Mouse (Mus musculus) frontal cortex, postnatal 10 days (tissue): ENCODE data around the gene App.

Experiments
- DNase-seq, 2 experiments: peaks; one replicate each; pipeline ENCODE4 v3.0.0; 2022; ENCODE audit warnings: low spot score in 2 of 2, mixed read lengths in 1 of 2

Gene App

DNA sequence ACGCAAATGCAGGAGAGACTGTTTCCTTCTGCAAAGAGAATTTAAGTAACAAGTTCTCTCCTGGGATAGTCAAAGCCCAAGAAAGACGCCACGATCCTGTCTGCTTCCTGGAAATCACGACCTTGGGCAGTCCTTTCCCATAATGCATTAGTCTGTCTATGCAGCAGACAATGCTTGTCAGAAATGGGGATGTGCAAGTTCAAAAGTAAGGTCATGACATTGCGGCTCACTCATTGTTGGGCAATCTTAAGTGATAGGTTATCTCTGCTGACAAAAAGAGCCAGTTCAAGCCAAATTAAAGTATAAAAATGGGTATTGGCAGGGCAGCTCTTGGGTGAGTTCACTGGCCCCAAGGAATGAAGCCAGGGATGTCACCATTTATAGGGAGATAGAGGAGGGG lies 51.6 kb downstream of the App start:
- DNase-seq = no peak

DNA sequence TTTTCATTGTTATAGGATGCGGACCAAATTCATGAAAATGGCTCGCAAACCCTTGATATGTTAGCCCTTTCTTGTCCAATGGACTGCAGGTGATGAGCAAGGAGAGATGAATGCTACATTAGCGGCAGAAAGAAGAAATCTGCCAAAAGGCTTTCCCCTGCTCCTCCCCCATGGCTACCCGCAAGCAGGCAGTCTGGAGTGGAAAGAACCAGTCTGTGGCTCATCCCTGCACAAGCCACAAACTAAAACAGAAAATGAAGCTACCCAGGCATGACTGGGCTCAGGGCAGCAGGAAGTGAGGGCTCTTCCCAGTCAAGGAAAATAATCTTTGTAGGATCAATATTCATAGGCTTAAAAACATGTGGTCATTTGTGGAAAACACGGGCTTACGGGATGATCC lies 54.6 kb downstream of the App start:
- no peak for DNase-seq

DNA sequence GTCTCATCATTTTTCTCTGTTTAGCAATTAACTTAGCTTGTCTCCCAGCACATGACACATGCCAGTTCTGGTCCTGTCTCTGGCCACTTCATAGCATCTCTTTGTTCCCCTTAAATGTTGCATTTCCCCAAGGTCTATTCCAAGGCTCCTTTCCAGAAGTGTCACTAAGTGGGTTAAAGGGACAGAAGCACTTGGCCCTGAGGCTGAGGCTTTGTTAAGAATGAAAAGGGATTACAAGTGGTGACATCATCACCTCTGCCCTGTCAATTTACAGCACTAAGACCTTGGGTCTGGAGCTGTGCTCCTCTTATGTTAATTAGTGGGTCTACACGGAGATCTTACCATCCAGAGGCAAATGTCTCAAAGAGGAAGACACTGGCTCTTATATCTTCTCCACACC lies 56.0 kb downstream of the App start:
- DNase-seq = no peak

DNA sequence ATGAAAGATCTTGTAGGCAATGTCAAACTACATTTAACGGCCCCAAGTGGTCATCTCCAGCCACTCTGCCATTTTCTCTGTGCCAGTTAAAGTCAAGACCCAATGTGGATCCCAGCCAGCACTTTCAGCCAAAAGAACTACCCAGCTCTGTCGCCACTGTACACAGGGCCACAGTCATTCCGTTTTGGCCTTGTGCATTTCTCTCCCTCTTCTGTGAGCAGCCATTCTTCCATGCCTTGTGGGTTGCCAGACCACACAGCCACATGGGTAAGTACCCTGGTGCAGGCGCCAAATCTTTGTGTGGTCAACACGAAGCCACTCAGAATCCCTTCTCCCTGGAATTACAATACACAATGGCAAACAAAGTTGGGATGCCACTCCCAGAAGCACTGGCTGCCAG lies 57.7 kb downstream of the App start:
- no peak for DNase-seq

DNA sequence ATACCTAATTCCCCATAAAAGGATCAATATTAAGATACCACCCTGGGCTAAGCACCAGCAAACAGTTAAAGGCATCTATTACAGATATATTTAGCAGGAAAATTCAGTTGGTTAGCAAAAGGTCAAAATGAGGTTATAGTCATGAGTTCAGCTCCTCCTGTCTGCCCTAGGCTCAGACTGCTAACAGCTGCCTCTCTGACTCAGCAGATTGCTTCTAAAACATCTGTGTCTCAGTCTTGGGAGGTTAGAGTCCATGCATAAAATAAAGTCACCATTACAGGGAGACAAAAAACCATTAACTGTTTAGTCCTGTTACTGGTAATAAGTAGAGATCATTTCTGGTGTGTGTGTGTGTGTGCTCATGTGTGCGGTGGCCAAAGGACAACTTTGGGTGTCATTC lies 58.8 kb downstream of the App start:
- DNase-seq = no peak

DNA sequence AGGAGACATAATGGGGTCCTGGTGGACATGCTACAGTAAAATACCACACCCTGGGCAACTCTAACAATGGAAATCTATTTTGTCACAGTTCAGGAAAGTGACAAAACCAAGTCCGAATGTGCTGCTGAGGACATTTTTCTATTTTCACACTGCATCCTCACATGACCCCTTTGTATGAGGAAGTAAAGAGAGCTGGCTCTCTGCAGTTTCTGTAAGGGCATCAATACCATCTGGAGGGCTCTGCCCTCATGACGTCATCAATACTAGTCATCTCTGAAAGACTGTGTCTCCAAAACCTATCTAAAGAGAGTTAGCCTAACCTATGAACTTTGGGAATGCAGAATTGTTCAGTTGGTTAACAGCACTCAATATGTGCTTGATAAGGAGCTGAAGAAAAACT lies 59.6 kb downstream of the App start:
- no peak for DNase-seq

DNA sequence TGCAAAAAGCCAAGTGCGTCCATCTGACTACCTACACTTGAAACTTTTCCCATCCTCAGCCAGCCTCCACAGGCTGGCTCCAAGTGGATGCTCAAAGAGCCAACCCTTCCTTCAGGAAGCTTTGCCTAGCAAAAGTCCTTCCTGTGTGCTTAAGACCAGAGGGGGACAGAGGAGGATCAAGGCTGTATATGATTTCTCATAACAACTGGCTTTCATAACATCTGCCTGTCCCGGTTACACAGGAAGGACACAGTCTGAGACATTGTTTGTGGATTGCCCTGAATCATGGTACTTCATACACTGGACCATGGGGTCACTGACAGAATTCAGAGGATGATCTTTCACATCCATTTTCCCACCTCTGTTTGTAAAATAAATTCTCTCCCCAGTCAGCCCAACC lies 61.3 kb downstream of the App start:
- DNase-seq = no peak

DNA sequence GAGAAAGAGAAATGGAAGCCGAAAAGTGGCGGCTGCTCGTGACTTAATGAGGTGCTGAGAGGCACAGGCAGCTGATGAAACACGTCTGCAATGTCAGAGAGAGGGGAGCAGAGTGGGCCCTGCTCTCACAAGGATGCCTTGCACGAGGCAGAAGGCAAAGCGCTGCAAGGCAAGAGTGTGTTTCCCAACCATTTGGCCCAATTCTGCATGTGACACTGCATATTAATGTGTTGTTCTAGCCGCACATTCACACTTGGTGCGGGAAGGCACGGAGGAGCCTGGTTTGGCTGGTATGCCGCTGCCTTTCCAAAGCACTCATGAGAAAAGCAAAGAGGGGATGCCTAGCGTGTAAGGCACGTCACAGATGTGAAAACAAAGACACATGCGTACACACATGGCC lies 63.1 kb downstream of the App start:
- DNase-seq = no peak

DNA sequence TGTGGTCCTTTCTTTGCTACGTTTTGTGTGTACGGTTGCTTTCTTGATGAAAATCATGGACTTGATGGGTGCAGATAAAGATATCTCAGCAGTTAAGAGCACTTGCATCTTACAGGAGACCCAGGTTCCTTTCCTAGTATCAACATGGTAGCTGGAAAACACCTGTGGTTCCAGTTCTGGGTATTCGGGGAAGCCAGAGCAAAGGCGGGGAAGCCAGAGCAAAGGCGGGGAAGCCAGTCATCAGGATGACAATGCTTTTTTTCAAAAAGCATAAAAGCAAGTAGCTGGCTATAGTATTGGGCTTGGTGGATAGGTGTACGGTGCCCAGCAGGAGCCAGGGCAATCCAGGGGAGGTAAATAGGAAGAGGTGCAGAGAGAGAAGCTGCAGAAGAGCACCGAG lies 65.1 kb downstream of the App start:
- DNase-seq = no peak

DNA sequence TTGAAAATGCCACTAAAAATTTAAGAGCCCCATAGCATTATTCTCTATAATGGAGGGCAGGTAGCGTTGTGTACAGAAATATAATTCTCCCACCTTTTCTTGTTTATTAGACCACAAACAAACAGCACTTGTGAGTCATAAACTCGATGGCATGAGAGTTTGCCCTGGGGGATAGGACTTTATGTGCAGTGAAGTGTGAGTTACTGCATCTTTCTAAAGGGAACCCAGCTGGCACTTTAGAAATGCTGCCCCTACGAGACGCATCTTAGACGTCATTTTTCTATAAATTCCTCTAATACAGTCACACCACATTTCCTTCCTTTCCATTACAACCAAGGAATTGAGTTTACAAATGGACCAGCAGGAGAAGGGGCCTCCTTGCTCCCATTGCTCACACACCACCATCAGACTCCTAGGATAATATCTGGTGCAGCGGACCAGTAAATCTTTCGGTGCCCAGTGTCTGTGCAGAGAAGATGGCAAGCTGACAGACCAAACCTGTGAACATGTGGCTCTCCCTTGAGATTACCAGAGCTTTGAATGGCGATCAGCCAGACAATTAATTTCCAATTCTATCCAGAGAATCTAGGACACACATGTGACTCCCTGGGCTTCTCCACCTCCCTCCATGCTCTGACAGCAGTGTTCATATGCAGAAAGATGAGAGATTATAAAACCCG lies 66.8 kb downstream of the App start:
- DNase-seq = no peak

DNA sequence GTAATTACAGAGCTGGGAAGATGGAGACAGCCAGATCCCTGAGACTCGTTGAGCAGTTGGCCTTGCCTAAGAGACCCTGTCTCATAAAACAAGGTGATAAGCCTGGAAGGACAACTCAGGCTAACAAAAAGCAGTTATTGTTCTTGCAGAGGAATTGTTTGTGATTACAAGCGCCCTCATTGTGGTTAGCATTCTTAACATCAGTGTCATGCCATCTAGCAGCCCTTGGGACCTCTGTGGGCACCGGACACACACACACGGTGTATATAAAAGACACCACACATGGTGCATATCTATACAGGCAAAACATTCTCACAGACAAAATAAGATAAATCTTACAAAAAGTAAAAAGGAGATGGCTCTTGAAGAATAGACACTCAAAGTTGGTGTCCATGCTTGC lies 68.0 kb downstream of the App start:
- no peak for DNase-seq

DNA sequence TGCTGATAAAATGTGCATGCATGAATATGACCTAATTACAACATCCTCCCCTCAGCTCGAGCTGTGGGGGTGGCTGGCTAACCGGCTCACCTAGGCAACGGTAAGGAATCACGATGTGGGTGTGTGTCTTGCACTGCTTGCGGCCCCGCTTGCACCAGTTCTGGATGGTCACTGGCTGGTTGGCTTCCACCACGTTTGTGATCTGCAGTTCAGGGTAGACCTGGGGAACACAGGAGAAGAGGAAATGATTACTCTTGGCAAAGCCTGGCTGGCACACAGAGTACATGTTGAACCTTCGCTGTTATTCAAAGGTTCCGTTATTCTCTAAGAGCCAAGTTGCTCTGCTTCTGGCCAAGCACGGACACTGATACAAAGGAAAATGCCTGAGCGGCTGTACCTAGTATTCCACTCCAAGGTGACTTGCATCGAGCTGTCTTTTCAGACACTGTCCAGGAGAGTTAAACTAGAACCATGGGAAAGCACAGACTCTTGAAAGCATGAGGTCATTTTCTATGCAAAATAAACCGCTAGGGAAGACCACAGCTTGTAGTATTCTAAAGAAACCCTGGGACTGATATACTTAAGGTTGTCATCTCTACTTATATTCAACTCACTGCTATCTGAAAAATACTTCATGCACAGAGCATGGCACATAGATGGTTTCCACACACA lies 70.3 kb downstream of the App start:
- no peak for DNase-seq

DNA sequence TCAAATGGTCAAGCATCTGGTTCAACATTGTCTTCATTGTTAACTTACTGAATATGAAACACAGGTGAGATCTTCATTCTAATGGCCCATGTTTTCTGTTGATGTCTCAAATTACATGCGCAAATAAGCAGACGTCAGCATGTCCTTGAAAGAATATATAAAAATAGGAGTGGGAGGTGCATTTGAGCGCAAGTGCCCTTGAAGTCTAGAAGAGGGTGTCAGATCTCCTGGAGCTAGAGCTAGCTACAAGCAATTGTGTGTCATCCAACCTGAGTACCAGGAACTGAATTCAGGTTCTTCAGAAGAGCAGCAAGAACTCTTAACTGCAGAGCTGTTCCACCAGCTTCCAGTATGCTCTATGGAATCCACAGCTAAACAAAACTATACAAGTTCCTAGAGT lies 72.0 kb downstream of the App start:
- DNase-seq = no peak

DNA sequence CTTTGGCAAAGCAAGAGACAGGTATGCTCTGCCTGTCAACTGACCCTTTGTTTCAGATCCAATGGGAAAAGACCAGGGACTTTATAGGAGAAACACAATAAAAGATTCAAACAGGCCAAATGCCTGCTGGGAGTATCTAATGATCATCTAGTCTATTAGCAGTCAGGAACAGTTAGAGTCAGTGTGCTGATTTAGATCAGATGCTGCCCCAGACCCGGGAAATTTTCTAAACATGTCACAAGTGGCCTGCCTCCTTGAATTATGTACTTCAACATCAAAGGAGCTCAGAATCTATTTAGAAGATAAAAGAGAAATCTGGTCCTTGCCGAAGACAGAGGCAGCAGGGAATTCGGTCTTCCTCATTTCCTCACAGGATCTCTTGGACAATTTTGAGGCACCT lies 72.8 kb downstream of the App start:
- DNase-seq = no peak

DNA sequence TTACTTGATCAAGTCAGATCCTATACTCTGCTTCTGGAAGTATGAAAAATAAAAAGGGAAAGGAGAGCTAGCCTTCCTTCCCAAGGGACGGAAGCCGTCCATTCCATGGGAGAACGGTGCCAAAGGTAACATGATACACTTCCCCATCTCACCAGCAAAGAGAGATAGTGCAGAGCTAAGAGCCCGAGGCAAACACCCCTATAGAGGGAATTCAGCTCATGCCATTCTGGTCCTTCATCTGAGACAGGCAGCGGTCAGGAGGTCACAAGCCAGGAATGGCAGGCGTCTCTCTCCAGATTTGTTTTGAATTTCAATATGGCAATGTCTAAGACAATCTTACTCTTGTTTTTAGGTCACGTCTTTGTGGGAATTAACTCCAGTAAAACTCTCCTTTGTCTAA lies 74.1 kb downstream of the App start:
- DNase-seq = no peak

DNA sequence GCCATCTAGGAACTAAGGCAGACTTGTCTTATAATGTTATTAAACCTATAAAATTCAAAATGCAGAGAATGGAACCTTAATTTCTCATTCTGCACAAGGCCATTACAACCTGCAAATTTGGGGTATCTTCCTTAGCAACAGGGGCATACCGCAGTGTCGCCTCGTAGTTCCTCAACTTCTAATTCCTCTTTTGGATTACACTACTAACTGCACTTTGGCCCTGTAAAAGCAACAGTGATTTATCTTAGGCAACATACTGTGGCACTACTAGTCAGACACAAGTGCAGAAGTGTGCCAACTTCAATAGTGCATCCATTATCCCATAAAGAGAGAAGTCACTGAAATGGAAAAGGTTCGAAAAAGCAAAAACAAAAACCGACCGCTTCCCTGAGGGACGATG lies 74.5 kb downstream of the App start:
- DNase-seq = no peak

DNA sequence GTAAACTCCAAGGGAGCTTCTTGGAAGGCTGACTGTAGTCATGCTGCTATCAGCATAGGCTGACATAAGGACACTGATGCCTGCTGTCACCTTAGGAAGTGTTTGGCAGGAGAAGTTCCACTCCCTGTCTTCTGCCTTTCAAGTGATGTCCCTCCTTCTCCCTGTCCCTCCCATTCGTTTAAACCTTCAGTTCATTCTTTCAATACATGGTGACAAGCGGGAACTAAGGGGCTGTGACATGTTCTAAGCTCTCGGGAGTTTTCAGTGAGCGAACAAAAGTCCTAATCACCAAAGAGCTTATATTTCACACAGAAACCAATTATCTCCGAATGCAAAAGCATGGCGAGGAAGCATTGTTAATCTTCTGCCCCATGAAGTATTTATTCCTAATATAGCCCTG lies 77.2 kb downstream of the App start:
- no peak for DNase-seq

DNA sequence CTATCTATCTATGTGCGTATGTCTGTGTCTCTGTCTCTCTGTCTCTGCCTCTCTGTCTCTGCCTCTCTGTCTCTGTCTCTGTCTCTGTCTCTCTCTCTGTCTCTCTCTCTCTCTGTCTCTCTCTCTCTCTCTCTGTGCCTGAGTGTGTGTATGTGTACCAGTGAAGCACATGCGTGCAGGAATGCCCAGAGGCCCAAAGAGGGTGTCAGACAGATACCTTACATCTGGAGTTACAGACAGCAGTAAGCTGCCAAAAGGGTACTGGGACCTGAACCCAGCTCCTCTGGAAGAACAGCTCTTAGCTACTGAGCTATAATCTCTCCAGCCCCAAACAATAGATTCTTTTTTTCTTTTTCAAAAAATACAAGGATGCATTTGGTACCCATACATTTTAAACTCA lies 77.6 kb downstream of the App start:
- no peak for DNase-seq

DNA sequence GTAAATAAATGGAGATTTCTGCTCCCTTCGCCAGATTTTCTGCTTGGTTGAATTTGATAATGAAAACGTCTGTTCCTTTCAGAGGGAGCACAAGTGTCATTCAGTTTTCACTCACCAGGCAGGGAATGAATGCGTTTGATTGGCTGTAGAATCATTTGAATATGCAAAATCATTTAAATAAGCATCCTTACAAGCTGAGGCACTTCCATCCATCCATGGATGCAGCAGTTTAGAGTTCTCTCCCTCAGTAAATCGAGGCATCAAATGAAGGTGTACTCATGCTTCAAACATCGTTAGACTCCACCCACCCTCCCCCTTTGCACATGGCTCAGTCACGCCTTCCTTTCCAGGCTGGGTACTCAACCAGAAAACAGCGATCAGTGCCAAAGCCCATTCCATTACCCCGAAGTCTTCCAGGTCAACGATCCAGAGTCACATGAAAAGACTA lies 80.9 kb downstream of the App start:
- DNase-seq = no peak

DNA sequence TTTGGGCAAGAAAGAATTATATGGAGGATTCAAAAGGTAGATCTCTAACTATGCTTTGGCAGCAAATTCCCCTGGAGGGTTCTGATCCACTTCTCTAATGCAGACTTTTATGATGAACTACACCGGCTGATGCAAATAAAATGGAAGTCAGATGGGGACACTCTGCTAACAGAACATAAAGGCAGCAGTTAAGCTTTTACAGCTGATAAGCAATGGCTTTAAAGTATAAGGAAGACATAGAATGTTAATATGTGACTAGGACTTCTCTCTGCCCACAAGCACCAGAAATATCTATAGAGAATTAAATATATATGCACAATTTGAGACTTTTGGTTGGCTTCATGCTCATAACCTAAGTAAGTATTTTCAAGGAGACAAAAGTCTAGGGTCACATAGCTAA lies 81.4 kb downstream of the App start:
- no peak for DNase-seq

DNA sequence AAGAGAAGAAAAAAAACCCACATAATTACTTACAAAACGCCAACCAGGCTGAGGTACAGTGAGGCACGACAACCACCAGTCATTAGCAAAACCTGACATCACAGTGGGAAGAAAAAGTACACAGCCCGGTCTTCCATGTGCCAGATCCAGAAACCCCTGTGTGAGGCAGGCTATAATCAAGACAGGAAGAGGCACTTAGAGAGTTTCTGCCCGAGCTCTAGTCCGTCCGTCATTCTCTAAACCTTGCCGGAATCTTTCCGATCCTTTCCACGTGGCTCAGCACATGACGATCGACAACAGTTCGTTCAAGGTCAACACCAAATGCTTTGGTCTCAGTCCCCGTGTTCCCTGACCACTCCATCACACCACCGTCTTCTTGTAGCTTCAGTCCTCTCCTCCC lies 82.6 kb downstream of the App start:
- DNase-seq = no peak

DNA sequence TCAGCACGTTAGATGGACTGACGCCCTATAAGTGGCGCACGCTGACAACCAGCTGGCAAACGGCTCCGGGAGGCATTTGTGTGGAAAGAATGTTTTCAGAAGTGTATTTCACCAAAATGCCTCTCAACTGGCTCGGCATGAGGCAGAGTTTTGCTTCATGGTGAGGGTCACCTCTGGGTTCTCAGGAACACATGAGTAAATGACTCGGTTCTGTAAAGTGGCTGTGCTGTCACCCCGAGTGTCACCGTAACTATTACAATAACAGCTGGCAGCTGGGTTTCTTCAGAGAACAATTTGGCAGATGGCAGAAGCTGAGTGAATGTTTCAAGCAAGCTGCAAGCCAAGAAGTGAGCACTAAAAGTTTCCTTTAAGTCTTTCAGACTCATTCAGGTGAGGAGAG lies 85.4 kb downstream of the App start:
- DNase-seq = no peak

DNA sequence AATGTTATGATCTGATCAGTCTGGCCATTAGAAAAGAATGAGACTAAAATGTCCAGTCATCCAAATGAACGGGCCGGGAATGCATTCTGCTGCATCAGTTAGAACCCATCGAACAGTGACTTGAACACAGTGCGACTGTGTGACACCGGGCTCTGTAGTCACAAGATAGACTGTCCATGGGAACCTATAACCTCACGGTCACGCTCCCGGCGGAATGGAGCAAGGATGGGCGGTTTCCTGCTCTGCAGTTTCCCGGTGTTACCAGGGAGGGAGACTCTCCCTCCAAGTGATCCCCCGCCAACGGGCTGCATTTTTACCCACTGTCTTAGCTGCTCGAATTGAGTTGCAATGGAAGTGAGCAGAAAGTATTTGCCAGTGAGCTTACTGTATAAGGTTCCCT lies 87.3 kb downstream of the App start:
- no peak for DNase-seq

DNA sequence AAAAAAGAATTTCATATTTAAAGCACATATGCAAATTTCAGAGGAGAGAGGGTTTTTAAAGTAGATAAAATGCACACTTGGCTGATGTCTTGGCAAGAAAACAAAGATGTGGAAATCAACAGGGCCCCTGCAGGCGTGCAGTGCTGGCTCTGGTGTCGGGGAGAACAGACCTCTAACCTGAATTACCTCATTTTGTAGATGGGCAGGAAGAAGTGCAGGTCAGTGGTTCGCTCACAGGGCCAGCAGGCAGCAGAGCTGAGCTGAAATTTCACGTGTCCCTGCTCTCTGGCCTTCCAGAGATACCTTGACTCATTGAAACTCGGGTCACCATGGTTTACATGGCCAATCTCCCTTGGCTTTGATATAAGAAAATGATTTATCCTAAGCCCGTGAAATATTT lies 87.7 kb downstream of the App start:
- DNase-seq = no peak
